Mouse (Mus musculus) liver, postnatal 0 days (tissue): ENCODE measurements at regions not wholly inside any gene's neighbourhood (a gene's known extent, or its start where the extent isn't known, plus 50 kb on each side); places are given as distances from the start of the nearest gene placed in this dataset.

ENCODE experiments used
- CTCF ChIP-seq: sonication (generic); IDR thresholded peaks from 2 replicates; pipeline ENCODE4 v1.5.1; 2016; ENCODE audit warnings: antibody characterized with exemption, low read depth
- EP300 ChIP-seq: IDR thresholded peaks from 2 replicates; pipeline ENCODE4 v1.6.1; 2016; ENCODE audit warnings: antibody characterized with exemption, low read depth, mild to moderate bottlenecking

DNA sequence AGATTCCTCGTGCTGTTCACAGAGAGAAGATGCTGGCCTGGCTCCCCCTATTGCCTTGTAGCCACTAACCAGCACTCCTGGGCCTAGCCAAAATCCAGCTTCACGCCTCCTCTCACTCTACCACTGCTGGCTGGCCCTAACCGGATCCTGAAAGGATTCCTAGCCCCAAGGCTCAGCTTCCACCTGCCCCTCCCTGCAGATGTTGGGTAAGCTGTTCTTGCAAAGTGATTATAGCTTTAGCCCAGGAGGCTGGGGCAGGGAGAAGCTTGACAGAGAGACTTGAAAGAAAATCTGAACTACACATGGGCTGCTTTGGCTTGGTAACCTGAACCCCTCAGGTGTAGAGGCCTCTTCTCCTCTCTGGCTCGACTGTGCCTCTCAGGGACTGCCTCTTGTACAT, 149.0 kb upstream of the Smim23 start:
- TF ChIP-seq EP300, result no peak
- TF ChIP-seq CTCF, result no peak
